Mouse (Mus musculus): Measurements from ENCODE around the gene Ndnf. TPM values are rescaled to one million over a fixed set of nuclear protein-coding genes. Genes with fewer than 3 reads are reported as not detected.

The Ndnf gene
- total and polyA plus RNA-seq, 3 experiments = not detected

- Histone ChIP-seq H3K36me3 (ENCODE audit: control insufficient read depth in 1 of 2, insufficient read depth in 2 of 2, low read length in 2 of 2) (no peaks in the 10 kb centered on the region), H3K27me3 (ENCODE audit: control insufficient read depth in 1 of 2, insufficient read depth in 2 of 2, low read length in 2 of 2) (peaks cover 0 to 2% of the 10 kb centered on the region in 2 experiments; a peak in 2 of 4 replicates), H3K4me1 (ENCODE audit: control insufficient read depth in 1 of 2, insufficient read depth in 2 of 2, low read length in 2 of 2) (no peaks in the 10 kb centered on the region), H3K9me3 (replicated peaks; ENCODE audit: insufficient read depth, low read length) (no peaks in the 10 kb centered on the region), H3K27ac (ENCODE audit: control insufficient read depth, low read depth, low read length) (no peak overlapping the region), H3K4me3 (ENCODE audit: control insufficient read depth in 1 of 2, insufficient read depth in 1 of 2, low read depth in 2 of 2, low read length in 2 of 2) (no peak overlapping the region), H3K79me2 (ENCODE audit: control insufficient read depth, insufficient read depth, low read length, poor library complexity) (no peaks in the 10 kb centered on the region), H3K9ac (ENCODE audit: control insufficient read depth, low read depth, low read length, poor library complexity, severe bottlenecking) (no peak overlapping the region)
- DNase-seq (ENCODE audit: low read depth, low spot score) = no peak
- TF ChIP-seq MEF2A (IDR thresholded peaks at IDR 0.05; ENCODE audit: extremely low read depth, insufficient replicate concordance, low read depth, low read length, poor library complexity, severe bottlenecking) (no peak), ZC3H11A (IDR thresholded peaks at IDR 0.05; ENCODE audit: low read depth, low read length) (no peak), MAX (IDR thresholded peaks at IDR 0.05; ENCODE audit: low read length) (no peak), SMC3 (IDR thresholded peaks at IDR 0.05; ENCODE audit: low read depth, low read length) (no peak), USF2 (IDR thresholded peaks at IDR 0.05; ENCODE audit: borderline replicate concordance in 1 of 2, insufficient read depth in 1 of 2, low read depth in 1 of 2, low read length in 2 of 2) (no peak)
Measured at GRCm38 (mm10) chr6:65669971-65670370, 1.4 kb upstream of the Ndnf start.

DNA sequence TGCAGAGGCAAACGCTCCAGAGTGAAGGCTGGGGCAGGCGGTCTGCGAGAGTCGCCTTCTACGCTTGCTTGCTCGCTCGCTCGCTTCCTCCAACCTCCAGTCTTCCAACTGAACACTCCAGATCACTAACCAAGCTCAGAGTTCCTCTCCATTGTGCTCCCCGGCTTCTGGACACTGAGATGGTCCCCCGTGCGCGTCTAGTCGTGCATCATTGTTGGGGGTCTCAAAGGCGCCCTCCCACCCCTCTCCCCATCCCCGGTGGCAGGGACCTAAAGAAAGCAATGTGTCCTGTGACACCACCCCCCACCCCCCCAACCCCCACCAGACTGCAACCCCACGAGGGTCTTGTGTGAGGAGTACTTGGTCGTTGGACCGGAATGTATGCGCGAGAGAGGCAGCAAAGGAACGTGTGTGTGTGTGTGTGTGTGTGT lies 394 bp upstream of the Ndnf start:
- H3K27me3 ChIP-seq (ENCODE audit: control insufficient read depth in 1 of 2, insufficient read depth in 2 of 2, low read length in 2 of 2) = peaks cover 0 to 2% of the 10 kb centered on the region in 2 experiments; a peak in 2 of 4 replicates
- no peak for DNase-seq (ENCODE audit: low read depth, low spot score)
- H3K4me3 ChIP-seq (ENCODE audit: control insufficient read depth in 1 of 2, insufficient read depth in 1 of 2, low read depth in 2 of 2, low read length in 2 of 2) = no peak overlapping the region
- no peaks in the 10 kb centered on the region for H3K9me3 ChIP-seq (replicated peaks; ENCODE audit: insufficient read depth, low read length)
- TF ChIP-seq NRF1 (IDR thresholded peaks at IDR 0.05; ENCODE audit: insufficient read depth, low read depth, low read length, poor library complexity, severe bottlenecking) (no peak), MAFK (IDR thresholded peaks at IDR 0.05; ENCODE audit: borderline replicate concordance, low read depth, low read length) (no peak), GABPA (IDR thresholded peaks at IDR 0.05; ENCODE audit: low read depth, low read length) (no peak), GATA1 (IDR thresholded peaks at IDR 0.05; ENCODE audit: low read depth, low read length) (no peak), MYB (IDR thresholded peaks at IDR 0.05; ENCODE audit: low read depth, low read length) (no peak), ZNF384 (IDR thresholded peaks at IDR 0.05; ENCODE audit: low read depth, low read length) (no peak), HCFC1 (IDR thresholded peaks at IDR 0.05; ENCODE audit: low read depth, low read length) (no peak), POLR2AphosphoS5 (IDR thresholded peaks at IDR 0.05; ENCODE audit: borderline replicate concordance, low read depth, low read length) (no peak), POLR2AphosphoS2 (IDR thresholded peaks at IDR 0.05; ENCODE audit: low read length) (no peak), E2F4 (IDR thresholded peaks at IDR 0.05; ENCODE audit: borderline replicate concordance, low read depth, low read length) (no peak), TAL1 (IDR thresholded peaks at IDR 0.05; ENCODE audit: low read length) (no peak), RAD21 (IDR thresholded peaks at IDR 0.05; ENCODE audit: low read depth, low read length) (no peak), JUND (IDR thresholded peaks at IDR 0.05; ENCODE audit: low read depth, low read length) (no peak), MEF2A (IDR thresholded peaks at IDR 0.05; ENCODE audit: extremely low read depth, insufficient replicate concordance, low read depth, low read length, poor library complexity, severe bottlenecking) (no peak), CHD1 (IDR thresholded peaks at IDR 0.05; ENCODE audit: low read depth, low read length) (no peak), CTCF (IDR thresholded peaks at IDR 0.05 in 2 of 3, conservative IDR thresholded peaks at IDR 0.05 in 1 of 3; ENCODE audit: control insufficient read depth in 1 of 3, insufficient read depth in 1 of 3, low read depth in 2 of 3, low read length in 3 of 3, poor library complexity in 1 of 3, severe bottlenecking in 1 of 3) (no peak)
- H3K27ac ChIP-seq (ENCODE audit: control insufficient read depth, low read depth, low read length) = no peak overlapping the region
- no peaks in the 10 kb centered on the region for H3K36me3 ChIP-seq (ENCODE audit: control insufficient read depth in 1 of 2, insufficient read depth in 2 of 2, low read length in 2 of 2)
- H3K79me2 ChIP-seq (ENCODE audit: control insufficient read depth, insufficient read depth, low read length, poor library complexity) = no peaks in the 10 kb centered on the region
- H3K4me1 ChIP-seq (ENCODE audit: control insufficient read depth in 1 of 2, insufficient read depth in 2 of 2, low read length in 2 of 2) = no peaks in the 10 kb centered on the region
- no peak overlapping the region for H3K9ac ChIP-seq (ENCODE audit: control insufficient read depth, low read depth, low read length, poor library complexity, severe bottlenecking)
